Mouse (Mus musculus) heart, embryonic 14.5 days (tissue): Measurements from ENCODE around the gene Hoga1. TPM values are rescaled to one million over a fixed set of nuclear protein-coding genes. Genes with fewer than 3 reads are reported as not detected.
A peak's percentile ranks its signal among the peaks of the same experiment; 100 is the strongest.

ENCODE experiments used
- ATAC-seq: fragments of 200-750 bp; cut with Nextera tagmentation; 2 replicates; pipeline ENCODE4 v1.8.0; 2017; ENCODE audit warnings: low read depth, moderate TSS enrichment; ENCODE audit not compliant: insufficient number of reproducible peaks, insufficient read depth, low FRiP score
- H3K27ac ChIP-seq, 2 experiments: fragments of 200-500 bp in 1 of 2; fragments of 300-500 bp in 1 of 2; sonication (generic) in 1 of 2; replicated peaks in 1 of 2; 2 replicates each; pipeline ENCODE4 v1.5.1; 2012 to 2014; ENCODE audit warnings: low read depth in 2 of 2, low read length in 2 of 2, control low read depth in 1 of 2, mild to moderate bottlenecking in 1 of 2, mixed read lengths in 1 of 2; ENCODE audit not compliant: control insufficient read depth in 1 of 2, insufficient read depth in 1 of 2
- H3K27me3 ChIP-seq: fragments of 300-500 bp; sonication (generic); 2 replicates; pipeline ENCODE4 v1.6.1; 2014; ENCODE audit warnings: mild to moderate bottlenecking, low read length, control low read depth; ENCODE audit not compliant: control insufficient read depth, insufficient read depth
- H3K36me3 ChIP-seq: fragments of 300-500 bp; sonication (generic); 2 replicates; pipeline ENCODE4 v1.6.1; 2014; ENCODE audit warnings: mild to moderate bottlenecking, control low read depth, low read length, mixed read lengths; ENCODE audit not compliant: control insufficient read depth, insufficient read depth
- H3K4me1 ChIP-seq, 2 experiments: fragments of 200-500 bp in 1 of 2; fragments of 300-500 bp in 1 of 2; sonication (generic) in 1 of 2; 2 replicates each; pipeline ENCODE4 v1.6.1; 2012 to 2014; ENCODE audit warnings: low read length in 2 of 2, control low read depth in 1 of 2, mixed read lengths in 1 of 2; ENCODE audit not compliant: control insufficient read depth in 2 of 2, insufficient read depth in 2 of 2
- H3K4me2 ChIP-seq: fragments of 300-500 bp; sonication (generic); 2 replicates; pipeline ENCODE4 v1.6.1; 2014; ENCODE audit warnings: mild to moderate bottlenecking, low read length
- H3K4me3 ChIP-seq, 2 experiments: fragments of 200-500 bp in 1 of 2; fragments of 300-500 bp in 1 of 2; sonication (generic) in 1 of 2; 2 replicates each; pipeline ENCODE4 v1.5.1; 2012 to 2014; ENCODE audit warnings: low read length in 2 of 2, mild to moderate bottlenecking in 2 of 2, control low read depth in 1 of 2, low read depth in 1 of 2, moderate library complexity in 1 of 2; ENCODE audit not compliant: control insufficient read depth in 1 of 2, insufficient read depth in 1 of 2
- H3K9ac ChIP-seq: fragments of 300-500 bp; sonication (generic); 2 replicates; pipeline ENCODE4 v1.6.1; 2014; ENCODE audit warnings: mild to moderate bottlenecking, low read length
- H3K9me3 ChIP-seq: fragments of 300-500 bp; sonication (generic); 2 replicates; pipeline ENCODE4 v1.6.1; 2016; ENCODE audit warnings: low read length, control low read depth; ENCODE audit not compliant: control insufficient read depth
- WGBS: fragments of 180-500 bp; shearing (Covaris S2); extraction: QIAGEN DNeasy Blood & Tissue Kit; methylation state at CpG from one replicate; pipeline ENCODE4 v1.1.7; 2014; 5-methylcytosine and 5-hydroxymethylcytosine counted together
- polyA plus RNA-seq: library from polyadenylated mRNA; unstranded; fragments of >200 nt; fragmentation: Nextera tagmentation; extraction: Ambion mirVana; gene quantifications from 2 replicates; pipeline ENCODE4 v1.2.1, GENCODE M21; 2014

Gene Hoga1
- polyA plus RNA-seq, 1 experiment from 2014 or later, result 0.76 TPM

DNA sequence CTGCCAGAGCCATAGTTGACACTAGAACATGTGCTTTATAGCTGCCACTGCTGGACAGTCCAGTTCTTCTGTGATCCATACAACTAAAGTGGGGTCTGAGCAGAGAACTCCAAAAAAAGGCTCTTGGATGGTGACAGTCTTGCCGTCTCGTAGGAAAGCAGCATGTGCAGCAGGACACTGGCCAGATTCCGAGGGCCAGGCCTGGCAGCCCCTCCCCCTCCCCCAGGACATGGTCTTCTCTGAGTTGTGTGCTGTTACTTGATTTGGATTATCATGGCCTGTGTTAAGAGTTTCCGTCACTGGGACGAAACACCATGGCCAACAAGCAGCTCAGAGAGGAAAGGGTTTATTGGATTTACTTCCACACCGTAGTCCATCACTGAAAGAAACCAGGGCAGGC, 41.2 kb upstream of the Hoga1 start:
- Histone ChIP-seq H3K36me3 (no peaks in the 10 kb centered on the region), H3K9ac (no peak overlapping the region; the same call in 1 of the 2 replicates), H3K4me2 (no peak overlapping the region), H3K4me1 (peaks cover 49 to 65% of the 10 kb centered on the region in 2 experiments), H3K4me3 (no peak overlapping the region), H3K27me3 (no peaks in the 10 kb centered on the region), H3K27ac (peak overlapping the region in 1 of 2 experiments; percentile 3; a peak in 1 of 4 replicates), H3K9me3 (no peaks in the 10 kb centered on the region)
- 23% methylated on average over 6 of the region's 6 CpGs for WGBS
- ATAC-seq, result no peak

- H3K9ac ChIP-seq, result no peak overlapping the region
- ATAC-seq, result no peak
- H3K4me3 ChIP-seq, result no peak overlapping the region
- no peak overlapping the region for H3K27ac ChIP-seq
- H3K4me2 ChIP-seq, result no peak overlapping the region
- H3K36me3 ChIP-seq, result no peaks in the 10 kb centered on the region
- WGBS, result 27% methylated on average over 3 of the region's 3 CpGs
- no peaks in the 10 kb centered on the region for H3K27me3 ChIP-seq
- H3K9me3 ChIP-seq, result no peaks in the 10 kb centered on the region
- H3K4me1 ChIP-seq, result peaks cover 36 to 51% of the 10 kb centered on the region in 2 experiments
Observed at GRCm38 (mm10) chr19:42005616-42006015, 39.8 kb upstream of the Hoga1 start.

DNA sequence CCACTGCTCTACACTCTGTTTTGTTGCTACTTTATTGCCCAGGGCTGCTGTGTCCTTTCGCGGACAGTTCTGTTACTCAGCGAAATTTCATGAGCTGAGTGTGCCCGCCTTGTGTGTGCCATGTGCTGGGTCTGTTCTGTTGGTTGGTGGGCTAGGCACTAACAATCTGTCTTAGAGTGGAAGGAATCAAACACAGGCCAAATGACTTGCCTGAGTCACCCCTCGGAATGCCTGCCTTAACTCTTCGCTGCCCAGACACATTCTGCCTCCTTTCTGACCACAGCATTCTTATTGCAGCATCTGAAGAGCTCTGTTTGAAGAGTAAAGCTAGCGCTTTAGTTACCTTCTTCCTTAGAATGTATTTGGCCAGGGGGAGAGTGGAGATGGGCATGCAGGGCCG, 38.8 kb upstream of the Hoga1 start:
- no peak for ATAC-seq
- H3K36me3 ChIP-seq, result no peaks in the 10 kb centered on the region
- H3K4me3 ChIP-seq, result no peak overlapping the region
- H3K9me3 ChIP-seq, result no peaks in the 10 kb centered on the region
- H3K4me1 ChIP-seq, result peaks cover 29 to 42% of the 10 kb centered on the region in 2 experiments
- WGBS, result 72% methylated on average over 8 of the region's 8 CpGs
- H3K9ac ChIP-seq, result no peak overlapping the region
- no peak overlapping the region for H3K4me2 ChIP-seq
- H3K27me3 ChIP-seq, result no peaks in the 10 kb centered on the region
- no peak overlapping the region for H3K27ac ChIP-seq

DNA sequence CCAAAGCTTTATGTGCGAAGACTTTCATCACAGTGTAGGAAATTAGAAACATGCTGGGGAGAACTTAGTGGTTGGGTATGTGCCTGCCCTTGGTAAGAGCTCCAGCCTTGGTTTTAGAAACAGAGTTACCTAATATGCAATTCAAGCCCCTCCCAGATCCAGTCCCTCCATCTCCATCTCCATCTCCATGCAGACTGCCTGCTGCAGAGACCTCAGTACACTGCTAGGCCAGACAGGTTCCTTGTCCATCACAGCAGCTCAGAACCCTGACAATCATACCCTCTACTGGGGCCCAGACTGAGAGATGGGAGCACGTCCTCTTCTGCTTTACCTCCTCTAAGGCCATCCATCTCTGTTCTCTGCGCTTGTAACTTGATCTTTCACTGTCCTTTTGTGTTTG, 36.8 kb upstream of the Hoga1 start:
- Histone ChIP-seq H3K9me3 (no peaks in the 10 kb centered on the region), H3K9ac (no peak overlapping the region), H3K4me1 (peaks cover 29 to 42% of the 10 kb centered on the region in 2 experiments), H3K27me3 (no peaks in the 10 kb centered on the region), H3K4me3 (no peak overlapping the region), H3K4me2 (no peak overlapping the region), H3K36me3 (no peaks in the 10 kb centered on the region), H3K27ac (peak overlapping the region; percentile 56 to 64)
- 47% methylated on average over 3 of the region's 3 CpGs for WGBS
- no peak for ATAC-seq

GRCm38 (mm10) chr19:42009067-42009466, 36.3 kb upstream of the Hoga1 start:
- no peaks in the 10 kb centered on the region for H3K27me3 ChIP-seq
- no peak for ATAC-seq
- no peaks in the 10 kb centered on the region for H3K36me3 ChIP-seq
- no peaks in the 10 kb centered on the region for H3K9me3 ChIP-seq
- peak overlapping the region; percentile 56 to 64 for H3K27ac ChIP-seq
- WGBS, result 65% methylated on average over 7 of the region's 7 CpGs
- H3K4me2 ChIP-seq, result no peak overlapping the region
- H3K4me3 ChIP-seq, result no peak overlapping the region
- H3K4me1 ChIP-seq, result peaks cover 29 to 42% of the 10 kb centered on the region in 2 experiments
- H3K9ac ChIP-seq, result no peak overlapping the region

DNA sequence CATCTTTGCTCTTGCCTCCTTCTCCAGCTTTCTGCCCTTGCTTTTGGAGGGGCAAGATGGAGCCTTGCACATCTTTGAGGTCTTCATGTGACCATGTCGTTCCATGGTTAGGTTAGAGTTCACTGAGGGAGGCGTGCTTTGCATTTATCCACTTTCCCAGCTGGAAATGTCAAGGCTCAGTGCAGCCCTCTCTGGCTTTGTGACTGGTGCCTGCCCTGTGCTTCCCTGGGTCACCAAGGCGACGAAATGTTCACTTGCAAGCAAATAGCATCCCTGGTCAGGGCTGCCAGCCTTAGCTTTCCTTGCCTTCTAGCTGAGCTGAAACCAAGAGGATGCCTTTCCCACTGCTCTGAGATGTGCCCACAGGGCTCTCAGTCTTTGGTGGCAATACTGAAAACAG, 35.0 kb upstream of the Hoga1 start:
- H3K9ac ChIP-seq, result no peak overlapping the region
- H3K4me1 ChIP-seq, result peaks cover 22 to 28% of the 10 kb centered on the region in 2 experiments
- no peak overlapping the region for H3K4me3 ChIP-seq
- no peaks in the 10 kb centered on the region for H3K9me3 ChIP-seq
- no peak for ATAC-seq
- WGBS, result 75% methylated on average over 4 of the region's 4 CpGs
- no peaks in the 10 kb centered on the region for H3K27me3 ChIP-seq
- H3K27ac ChIP-seq, result no peak overlapping the region
- no peak overlapping the region for H3K4me2 ChIP-seq
- no peaks in the 10 kb centered on the region for H3K36me3 ChIP-seq

DNA sequence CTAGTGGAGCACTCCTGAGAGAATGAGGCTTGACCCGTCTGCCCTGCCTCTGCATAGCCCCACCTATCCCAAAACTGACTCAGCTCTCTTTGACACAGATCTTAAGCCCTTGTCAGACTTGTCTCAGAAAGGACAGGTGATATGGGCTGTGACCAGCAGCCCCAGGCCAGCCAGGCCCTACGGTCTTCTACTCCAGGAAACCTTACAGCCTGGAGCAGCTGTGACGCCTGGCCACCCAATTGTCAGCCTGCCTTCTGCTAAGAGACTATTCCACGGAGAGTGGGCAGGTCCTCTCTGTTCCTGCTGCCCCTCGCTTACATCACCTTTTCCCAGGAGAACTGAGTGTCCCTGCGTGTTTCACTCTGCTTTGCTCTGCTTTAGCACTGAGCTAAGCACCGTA, 34.3 kb upstream of the Hoga1 start:
- WGBS, result 82% methylated on average over 7 of the region's 7 CpGs
- no peaks in the 10 kb centered on the region for H3K27me3 ChIP-seq
- H3K4me1 ChIP-seq, result peaks cover 18 to 22% of the 10 kb centered on the region in 2 experiments
- no peak overlapping the region for H3K27ac ChIP-seq
- H3K4me2 ChIP-seq, result no peak overlapping the region
- no peak overlapping the region for H3K9ac ChIP-seq
- no peak for ATAC-seq
- no peaks in the 10 kb centered on the region for H3K9me3 ChIP-seq
- no peaks in the 10 kb centered on the region for H3K36me3 ChIP-seq
- H3K4me3 ChIP-seq, result no peak overlapping the region

DNA sequence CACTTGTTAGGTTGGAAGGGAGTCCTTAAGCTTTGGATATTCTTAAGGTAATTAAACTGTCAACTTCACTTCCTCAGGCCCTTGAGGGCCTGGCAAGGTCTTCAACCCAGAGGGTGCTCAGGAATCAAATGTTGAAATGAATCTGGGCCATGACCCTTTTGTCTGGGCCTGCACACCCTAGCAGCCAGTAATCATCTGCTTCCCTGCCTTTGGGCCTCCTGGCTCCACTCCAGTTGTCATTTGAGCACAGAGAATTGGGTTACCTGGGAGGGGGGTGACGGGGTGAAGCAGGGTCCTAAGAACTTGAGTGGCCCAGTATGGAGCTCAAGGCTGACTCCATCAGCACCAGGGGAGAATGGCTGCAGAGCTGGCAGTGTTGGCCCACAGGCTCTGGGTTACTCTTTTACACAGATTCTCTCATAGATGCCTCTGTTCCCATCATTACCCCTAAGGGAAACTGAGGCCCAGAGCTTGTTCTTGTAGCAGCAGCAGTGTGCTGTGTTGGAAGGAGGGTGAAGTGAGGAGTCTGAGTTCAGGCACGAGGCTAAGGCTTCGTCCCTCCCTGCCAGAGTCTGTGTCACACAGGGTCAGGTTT, 31.1 kb upstream of the Hoga1 start:
- ATAC-seq, result no peak
- WGBS, result 89% methylated on average over 3 of the region's 3 CpGs
- Histone ChIP-seq H3K4me2 (no peak overlapping the region), H3K9ac (no peak overlapping the region), H3K27me3 (no peaks in the 10 kb centered on the region), H3K36me3 (no peaks in the 10 kb centered on the region), H3K27ac (no peak overlapping the region), H3K4me3 (no peak overlapping the region), H3K9me3 (no peaks in the 10 kb centered on the region), H3K4me1 (peaks cover 20 to 22% of the 10 kb centered on the region in 2 experiments)
